Mouse (Mus musculus): ENCODE results near the gene Slc25a39.
A peak's percentile ranks its signal among the peaks of the same experiment; 100 is the strongest.
"Not testable (repeated sequence)": the region's sequence is repeated elsewhere in the genome, so short reads cannot be mapped to it uniquely, and the experiment has no call there.

Slc25a39 gene

DNA sequence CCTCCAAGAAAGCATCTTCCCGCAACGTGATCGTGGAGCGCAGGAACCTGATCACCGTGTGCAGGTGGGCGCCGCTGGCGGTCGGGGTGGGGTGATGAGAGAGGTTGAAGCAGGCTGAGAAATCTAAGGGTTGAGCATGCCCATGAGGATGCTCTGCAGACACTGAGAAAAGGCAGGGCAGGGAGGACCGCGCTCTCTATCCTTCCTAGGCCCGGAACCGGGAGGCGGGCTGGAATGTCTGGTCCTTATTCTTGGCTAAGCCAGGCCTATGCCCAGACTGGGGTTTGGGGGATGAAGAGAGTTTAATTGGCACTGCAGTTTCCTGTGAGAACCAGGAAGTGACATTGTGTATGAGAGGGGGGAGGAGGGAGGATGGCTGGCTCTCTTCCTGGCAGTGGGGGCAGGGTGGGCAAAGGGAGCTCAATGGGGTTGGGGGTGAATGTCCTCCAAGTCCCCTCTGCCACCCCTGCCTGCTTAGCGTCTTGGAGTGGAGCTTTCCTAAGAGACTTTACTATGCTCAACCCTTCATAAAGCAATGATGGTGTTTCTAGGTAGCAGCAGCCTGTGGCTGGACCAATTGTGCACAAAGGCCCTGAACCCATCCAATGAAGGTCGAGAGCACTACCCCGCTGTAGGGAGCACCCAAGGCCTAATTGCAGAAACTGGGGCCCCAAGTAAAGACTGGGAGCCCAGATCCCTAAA lies 13.9 kb downstream of the Slc25a39 start:
- peak; percentile 50 for DNase-seq

GRCm38 (mm10) chr11:102393238-102393634 lies 14.5 kb downstream of the Slc25a39 start, which contains the start of gene Rundc3a:
TSS of gene Rundc3a (plus strand) at chr11:102393403.
- DNase-seq = peak; percentile 96

DNA sequence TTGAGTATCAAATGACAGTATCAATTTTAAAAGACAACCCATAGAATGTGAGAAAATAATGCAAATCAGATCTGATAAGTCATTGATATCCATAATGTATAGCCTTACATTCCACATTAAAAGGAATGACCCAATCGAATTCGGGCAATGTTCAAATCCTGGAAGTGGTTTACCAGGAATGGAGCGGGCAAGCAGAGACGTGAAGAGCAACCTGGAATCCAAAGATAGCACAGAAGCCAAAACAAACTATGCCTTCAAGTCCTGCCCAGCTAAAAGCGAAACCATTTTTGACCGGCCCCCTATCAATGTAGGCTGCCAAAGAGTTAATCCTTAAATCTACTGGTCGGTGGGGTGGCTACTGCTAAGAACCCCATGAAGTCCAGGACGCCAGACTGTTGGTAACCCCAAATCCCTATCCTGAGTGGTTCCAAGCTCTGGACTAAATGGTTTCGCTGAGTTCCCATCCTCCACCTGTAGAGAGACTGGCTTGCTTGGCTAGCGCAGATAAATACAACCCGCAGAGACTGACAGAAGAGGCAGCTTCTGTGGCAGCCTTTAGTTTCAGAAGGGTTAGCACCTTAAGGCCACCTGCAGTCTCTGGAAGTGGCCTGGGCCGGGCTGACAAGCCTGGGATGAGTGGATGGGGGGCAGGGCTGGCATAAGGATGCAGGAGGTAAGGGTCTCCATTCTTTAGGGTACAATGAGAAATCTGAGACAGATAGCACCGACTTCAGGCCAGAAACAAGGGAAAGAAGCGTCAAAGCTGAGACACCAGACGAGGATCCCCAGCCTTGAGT lies 15.1 kb downstream of the Slc25a39 start:
- DNase-seq = no peak

- not testable (repeated sequence) for DNase-seq
These were observed 18.3 kb downstream of the Slc25a39 start for GRCm38 (mm10) chr11:102389436-102389835.

GRCm38 (mm10) chr11:102386121-102386520 lies 21.6 kb downstream of the Slc25a39 start:
- DNase-seq = no peak

- no peak for DNase-seq
These were observed 22.7 kb downstream of the Slc25a39 start for GRCm38 (mm10) chr11:102385075-102385474.

GRCm38 (mm10) chr11:102384418-102384817 lies 23.3 kb downstream of the Slc25a39 start:
- peak; percentile 52 for DNase-seq

- peak; percentile 27 for DNase-seq
These were observed 24.2 kb downstream of the Slc25a39 start for GRCm38 (mm10) chr11:102383365-102384136.

- DNase-seq = no peak
These were observed 25.0 kb downstream of the Slc25a39 start for GRCm38 (mm10) chr11:102382794-102383193.

DNA sequence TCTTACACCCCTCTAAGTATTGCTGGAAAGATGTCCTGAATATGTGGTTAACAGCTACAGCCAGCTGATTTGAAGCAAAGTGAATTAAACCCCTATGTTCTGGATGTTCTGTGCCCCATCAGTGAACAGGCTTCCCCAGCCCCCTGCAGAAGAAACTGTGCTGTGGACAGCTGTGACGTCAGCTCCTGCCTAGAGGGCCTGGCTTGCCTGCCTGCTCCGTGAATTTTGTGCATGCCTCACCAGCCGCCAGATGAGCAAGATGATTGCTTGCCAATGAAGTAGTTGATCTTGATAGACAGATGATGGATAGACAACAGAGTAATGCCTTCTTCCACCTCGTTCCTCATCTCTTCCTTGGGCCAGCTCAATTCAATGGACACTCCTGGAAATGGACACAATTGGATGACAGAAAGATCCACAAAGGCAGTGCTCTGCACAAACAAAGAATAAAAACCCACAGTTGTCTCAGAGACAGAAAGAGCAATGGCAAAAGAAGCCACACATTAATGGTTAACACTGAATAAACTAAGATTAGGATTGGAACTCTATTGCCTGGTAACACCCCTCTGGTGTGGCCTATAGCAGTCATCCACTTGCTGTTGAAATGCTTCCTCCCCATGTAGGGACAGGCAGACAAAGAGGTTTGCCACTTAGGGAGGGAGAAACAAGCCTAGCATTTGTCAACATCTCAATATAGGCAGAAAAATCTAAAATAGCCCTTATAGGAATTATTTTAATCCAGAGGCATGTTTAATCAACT lies 26.2 kb downstream of the Slc25a39 start:
- DNase-seq = no peak

- DNase-seq = no peak
These were observed 27.7 kb downstream of the Slc25a39 start for GRCm38 (mm10) chr11:102380091-102380490.

DNA sequence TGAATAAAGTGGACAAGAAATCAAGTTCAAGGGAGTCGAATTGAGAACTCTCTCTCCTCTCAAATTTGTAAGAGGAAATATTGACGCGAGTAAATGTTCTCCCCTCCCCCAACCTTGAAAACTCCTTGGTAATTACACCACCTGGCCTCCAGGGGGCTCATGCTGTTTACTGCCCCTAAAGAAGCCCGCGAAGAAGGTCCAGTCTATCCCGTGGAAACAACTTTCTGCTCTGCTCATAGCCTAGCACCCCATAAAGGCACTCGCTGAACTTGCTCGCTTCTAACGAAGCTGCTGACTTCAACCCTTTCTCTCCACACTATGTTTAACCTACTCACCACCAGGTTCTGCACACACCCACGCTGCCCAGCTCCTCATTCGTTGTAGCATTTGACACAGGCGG lies 30.6 kb downstream of the Slc25a39 start:
- DNase-seq = no peak

- no peak for DNase-seq
These were observed 31.4 kb downstream of the Slc25a39 start for GRCm38 (mm10) chr11:102376196-102376835.

DNA sequence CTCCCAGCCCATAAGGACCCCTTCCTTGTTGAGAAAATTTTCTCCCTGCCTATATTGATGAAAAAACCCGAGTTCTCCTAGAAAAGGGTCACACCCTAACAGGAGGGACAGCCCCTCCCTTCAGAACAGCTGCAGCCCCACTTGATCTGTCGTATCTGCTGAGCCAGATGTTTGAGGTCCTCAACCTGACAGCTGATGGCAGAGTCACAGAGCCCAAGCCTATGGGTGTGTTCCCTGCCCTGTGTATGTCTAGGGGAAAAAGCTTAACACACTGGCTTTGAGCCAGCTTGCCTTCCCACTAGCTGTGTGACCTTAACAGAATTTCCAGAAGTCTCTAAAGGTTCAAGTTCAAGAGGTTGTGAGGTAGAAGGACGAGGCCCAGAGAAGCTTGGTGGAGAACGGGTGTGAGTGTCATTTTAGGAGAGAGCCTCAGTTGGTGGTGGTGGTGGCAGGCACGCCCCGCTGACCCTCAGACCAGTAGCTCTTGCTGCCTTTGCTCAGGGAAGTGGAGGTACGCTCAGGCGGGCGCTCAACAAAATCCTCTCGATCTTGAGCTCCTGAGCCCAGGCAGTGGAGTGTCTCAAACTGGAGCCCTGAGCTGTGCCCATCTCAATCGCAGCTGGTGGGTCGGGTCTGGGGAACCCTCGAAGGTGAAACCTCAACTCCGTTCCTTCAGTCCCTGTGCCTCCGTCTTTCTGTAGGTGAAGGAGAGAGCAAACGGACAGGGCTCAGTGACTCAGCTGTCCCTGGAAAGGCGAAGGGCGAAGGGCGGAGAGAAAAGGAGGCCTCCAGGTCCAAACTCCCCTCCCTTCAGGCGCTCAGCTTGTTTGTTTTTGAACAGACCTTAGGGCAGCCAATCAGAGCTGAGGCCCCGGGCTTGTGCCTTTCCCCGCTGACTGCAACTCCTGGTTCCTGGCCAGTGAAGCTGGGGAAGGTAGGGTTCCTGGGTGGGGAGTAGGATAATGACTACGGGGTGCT lies 32.3 kb downstream of the Slc25a39 start:
- DNase-seq = no peak

- no peak for DNase-seq
These were observed 33.5 kb downstream of the Slc25a39 start for GRCm38 (mm10) chr11:102374108-102374725.

DNA sequence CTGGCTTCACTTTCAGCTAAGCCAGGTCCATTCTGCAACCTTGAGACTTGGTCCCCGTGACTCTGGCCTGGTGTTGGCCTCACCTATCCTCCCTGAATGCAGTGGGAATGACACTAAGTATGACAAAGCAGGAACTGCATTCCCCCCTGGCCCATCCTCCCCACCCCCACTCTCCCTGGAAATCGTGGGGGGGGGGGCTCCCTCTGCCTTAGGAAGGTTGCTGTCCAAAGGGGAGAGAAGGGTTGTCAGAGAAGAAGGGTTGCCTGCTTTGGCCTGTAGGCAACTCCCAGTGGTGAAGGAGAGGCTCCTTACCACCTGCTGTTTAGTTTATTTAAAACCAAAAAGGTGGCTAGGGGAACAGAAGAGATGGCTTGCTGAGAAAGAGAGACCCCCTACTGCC lies 34.1 kb downstream of the Slc25a39 start:
- DNase-seq = no peak

DNA sequence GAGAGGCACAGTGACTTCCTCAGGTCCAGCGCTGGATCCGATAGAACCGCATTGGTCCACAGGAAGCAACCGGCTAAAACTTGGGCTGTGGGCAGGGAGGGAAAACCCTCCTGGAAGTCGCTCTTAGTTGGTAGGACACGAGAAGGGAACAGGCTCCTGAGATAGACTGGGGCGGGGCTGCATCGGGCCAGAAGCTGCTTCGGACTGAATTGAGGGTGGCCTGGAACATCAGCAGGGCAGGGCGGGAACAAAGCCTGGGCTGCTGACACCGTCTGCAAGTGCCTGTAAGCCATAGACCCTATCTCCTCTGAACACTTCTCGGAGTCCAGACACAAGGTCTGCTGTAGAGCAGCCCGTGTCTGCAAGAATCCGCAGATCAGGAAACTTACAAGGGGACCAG lies 34.8 kb downstream of the Slc25a39 start:
- no peak for DNase-seq

DNA sequence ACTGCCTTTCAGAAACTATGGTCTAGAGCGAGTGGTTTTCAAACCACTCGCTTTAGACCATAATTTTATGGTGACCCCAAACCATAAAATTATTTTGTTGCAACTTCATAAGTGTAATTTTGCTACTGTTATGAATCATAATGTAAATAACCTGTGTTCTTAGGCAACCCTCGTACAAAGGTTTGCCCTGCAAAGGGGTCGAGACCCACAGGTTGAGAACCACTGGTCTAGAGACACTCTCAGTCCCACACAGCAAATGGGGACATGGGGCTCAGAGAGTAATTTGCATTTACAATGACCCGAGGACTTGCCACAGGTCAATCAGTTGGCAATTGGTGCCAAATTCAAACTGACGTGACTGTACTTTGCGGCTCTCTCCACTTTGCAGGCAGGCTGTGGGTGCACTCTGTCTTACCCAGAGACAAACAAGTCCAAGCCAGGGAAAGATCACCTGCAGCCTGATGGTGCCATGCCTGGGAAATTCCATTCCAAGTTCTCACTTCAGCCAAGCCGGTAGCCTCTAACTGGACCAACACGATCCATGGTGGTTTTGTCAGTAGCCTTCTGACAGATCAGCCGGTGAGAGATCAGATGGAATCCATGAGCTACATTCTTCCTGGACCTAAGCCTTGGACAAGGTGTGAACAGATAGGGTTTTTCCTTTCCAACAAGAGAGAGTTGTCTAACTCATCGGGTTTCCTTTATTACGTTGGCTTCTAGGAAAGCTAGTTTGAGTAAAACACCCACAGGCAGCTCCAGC lies 35.6 kb downstream of the Slc25a39 start:
- no peak for DNase-seq

DNA sequence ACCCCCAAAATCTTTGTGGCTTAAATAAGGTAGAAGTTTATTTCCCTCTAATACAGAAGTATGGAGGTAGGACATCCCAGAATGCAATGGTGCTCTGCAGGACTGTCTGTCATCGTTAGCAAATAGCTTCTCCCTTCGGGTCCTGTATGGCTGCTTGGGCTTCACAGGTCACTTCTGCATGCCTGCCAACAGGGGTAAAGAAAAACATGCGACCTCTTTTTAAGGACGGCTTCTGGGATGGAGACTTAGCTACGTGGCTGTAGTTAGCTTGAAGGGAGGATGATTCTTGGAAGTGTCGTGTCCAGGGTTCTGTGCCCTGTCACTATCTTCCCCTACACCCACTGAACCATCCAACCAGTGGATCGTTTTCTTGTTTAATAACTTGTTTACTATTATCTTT lies 37.5 kb downstream of the Slc25a39 start:
- no peak for DNase-seq

GRCm38 (mm10) chr11:102369263-102369662 lies 38.5 kb downstream of the Slc25a39 start:
- no peak for DNase-seq

Data from right cerebral cortex, adult 18-20 months (tissue).